Mouse (Mus musculus) CH12.LX (cell line): ENCODE results near the gene Cdk15. TPM values are rescaled to one million over a fixed set of nuclear protein-coding genes. Genes with fewer than 3 reads are reported as not detected.

Experiments
- DNase-seq: peaks from one replicate; pipeline ENCODE4 v3.0.0-alpha.2; 2013; ENCODE audit errors: extremely low read depth
- H3K27ac ChIP-seq: 2 replicates; pipeline ENCODE4 v1.5.1; 2012; ENCODE audit warnings: low read depth, mild to moderate bottlenecking, control low read depth, moderate library complexity; ENCODE audit not compliant: insufficient read depth
- H3K27me3 ChIP-seq: replicated peaks from 2 replicates; pipeline ENCODE3; 2012; ENCODE audit warnings: inconsistent platforms
- H3K36me3 ChIP-seq, 2 experiments: replicated peaks in 1 of 2; 2 replicates each; pipeline versions ENCODE3 to v1.6.1; 2012; ENCODE audit warnings: inconsistent platforms in 1 of 2, low read length in 1 of 2, mild to moderate bottlenecking in 1 of 2, mixed read lengths in 1 of 2, moderate library complexity in 1 of 2; ENCODE audit not compliant: control insufficient read depth in 1 of 2, insufficient read depth in 1 of 2
- H3K4me1 ChIP-seq, 2 experiments: 2 replicates each; pipeline ENCODE4 v1.6.1; 2012; ENCODE audit warnings: inconsistent platforms in 1 of 2, moderate library complexity in 1 of 2; ENCODE audit not compliant: insufficient read depth in 2 of 2, control insufficient read depth in 1 of 2
- H3K4me2 ChIP-seq: 2 replicates; pipeline ENCODE4 v1.6.1; 2012; ENCODE audit warnings: low read depth, mild to moderate bottlenecking, control low read depth; ENCODE audit not compliant: poor library complexity, insufficient read depth, severe bottlenecking
- H3K4me3 ChIP-seq, 3 experiments: fragments of 150-350 bp in 1 of 3; sonication (generic) in 1 of 3; replicated peaks in 1 of 3; 2 replicates each; pipeline versions ENCODE3 to v1.5.1; 2011 to 2012; ENCODE audit warnings: low read depth in 2 of 3, low read length in 2 of 3, mild to moderate bottlenecking in 2 of 3, moderate library complexity in 2 of 3, control low read depth in 1 of 3, improper control_type of control experiment in 1 of 3, inconsistent platforms in 1 of 3, mixed read lengths in 1 of 3; ENCODE audit not compliant: poor library complexity in 1 of 3
- H3K79me2 ChIP-seq: replicated peaks from 2 replicates; pipeline ENCODE4 v1.6.1; 2012; ENCODE audit warnings: mild to moderate bottlenecking, moderate library complexity; ENCODE audit not compliant: control insufficient read depth, poor library complexity, insufficient read depth, severe bottlenecking; ENCODE audit errors: extremely low read depth
- H3K9ac ChIP-seq: 2 replicates; pipeline ENCODE4 v1.6.1; 2012; ENCODE audit warnings: low read depth, mild to moderate bottlenecking, control low read depth, moderate library complexity; ENCODE audit not compliant: insufficient read depth
- H3K9me3 ChIP-seq: replicated peaks from 2 replicates; pipeline ENCODE3; 2012; ENCODE audit warnings: low read length, inconsistent platforms, mixed read lengths
- BHLHE40 ChIP-seq: IDR thresholded peaks from 2 replicates; pipeline ENCODE4 v1.6.1; 2011; ENCODE audit warnings: mild to moderate bottlenecking, low read depth, low read length, improper control_type of control experiment
- CHD2 ChIP-seq: IDR thresholded peaks from 2 replicates; pipeline ENCODE4 v1.6.1; 2011; ENCODE audit warnings: low read length, improper control_type of control experiment
- CTCF ChIP-seq, 2 experiments: IDR thresholded peaks in 1 of 2; conservative IDR thresholded peaks in 1 of 2; 2 replicates each; pipeline ENCODE4 v1.5.1; 2011 to 2012; ENCODE audit warnings: low read depth in 2 of 2, low read length in 2 of 2, improper control_type of control experiment in 1 of 2, inconsistent platforms in 1 of 2, mild to moderate bottlenecking in 1 of 2, moderate library complexity in 1 of 2
- ELF1 ChIP-seq: IDR thresholded peaks from 2 replicates; pipeline ENCODE4 v1.6.1; 2014; ENCODE audit warnings: low read depth, mild to moderate bottlenecking, inconsistent platforms, low read length, improper control_type of control experiment
- EP300 ChIP-seq: IDR thresholded peaks from 2 replicates; pipeline ENCODE4 v1.6.1; 2011; ENCODE audit warnings: low read length, improper control_type of control experiment
- ETS1 ChIP-seq: conservative IDR thresholded peaks from 2 replicates; pipeline ENCODE4 v1.6.1; 2012; ENCODE audit warnings: low read depth, mild to moderate bottlenecking, inconsistent platforms, low read length, improper control_type of control experiment, moderate library complexity
- HCFC1 ChIP-seq: IDR thresholded peaks from 2 replicates; pipeline ENCODE4 v1.6.1; 2012; ENCODE audit warnings: low read depth, mild to moderate bottlenecking, inconsistent platforms, low read length, improper control_type of control experiment
- IRF4 ChIP-seq: IDR thresholded peaks from 2 replicates; pipeline ENCODE4 v1.6.1; 2014; ENCODE audit warnings: low read depth, mild to moderate bottlenecking, inconsistent platforms, low read length, improper control_type of control experiment
- JUN ChIP-seq: IDR thresholded peaks from 2 replicates; pipeline ENCODE4 v1.6.1; 2011; ENCODE audit warnings: low read depth, mild to moderate bottlenecking, low read length, improper control_type of control experiment, moderate library complexity; ENCODE audit not compliant: insufficient read depth
- KAT2A ChIP-seq: IDR thresholded peaks from 2 replicates; pipeline ENCODE4 v1.6.1; 2012; ENCODE audit warnings: low read length, improper control_type of control experiment, inconsistent platforms; ENCODE audit not compliant: insufficient replicate concordance
- MAX ChIP-seq: IDR thresholded peaks from 2 replicates; pipeline ENCODE4 v1.6.1; 2011; ENCODE audit warnings: low read length, improper control_type of control experiment
- MAZ ChIP-seq: IDR thresholded peaks from 2 replicates; pipeline ENCODE4 v1.6.1; 2012; ENCODE audit warnings: low read depth, mild to moderate bottlenecking, inconsistent platforms, low read length, improper control_type of control experiment, moderate library complexity
- MEF2A ChIP-seq: IDR thresholded peaks from 2 replicates; pipeline ENCODE4 v1.6.1; 2014; ENCODE audit warnings: low read depth, mild to moderate bottlenecking, inconsistent platforms, low read length, improper control_type of control experiment, borderline replicate concordance
- MXI1 ChIP-seq: IDR thresholded peaks from 2 replicates; pipeline ENCODE4 v1.6.1; 2011; ENCODE audit warnings: mild to moderate bottlenecking, low read depth, low read length, improper control_type of control experiment
- MYC ChIP-seq: IDR thresholded peaks from 2 replicates; pipeline ENCODE4 v1.6.1; 2011; ENCODE audit warnings: low read depth, mild to moderate bottlenecking, improper control_type of control experiment, low read length
- NELFE ChIP-seq: IDR thresholded peaks from 2 replicates; pipeline ENCODE4 v1.6.1; 2011; ENCODE audit warnings: low read depth, low read length, improper control_type of control experiment
- NRF1 ChIP-seq: IDR thresholded peaks from 2 replicates; pipeline ENCODE4 v1.6.1; 2014; ENCODE audit warnings: low read depth, mild to moderate bottlenecking, inconsistent platforms, low read length, improper control_type of control experiment, moderate library complexity
- PAX5 ChIP-seq: IDR thresholded peaks from 2 replicates; pipeline ENCODE4 v1.6.1; 2012; ENCODE audit warnings: low read length, inconsistent platforms, mixed read lengths
- POLR2A ChIP-seq: IDR thresholded peaks from 2 replicates; pipeline ENCODE4 v1.6.1; 2011; ENCODE audit warnings: low read depth, mild to moderate bottlenecking, improper control_type of control experiment, low read length
- POLR2AphosphoS2 ChIP-seq: IDR thresholded peaks from 2 replicates; pipeline ENCODE4 v1.6.1; 2011; ENCODE audit warnings: low read depth, low read length, improper control_type of control experiment
- RAD21 ChIP-seq: IDR thresholded peaks from 2 replicates; pipeline ENCODE4 v1.6.1; 2011; ENCODE audit warnings: low read depth, mild to moderate bottlenecking, low read length, improper control_type of control experiment, moderate library complexity
- RCOR1 ChIP-seq: conservative IDR thresholded peaks from 2 replicates; pipeline ENCODE4 v1.6.1; 2012; ENCODE audit warnings: low read depth, mild to moderate bottlenecking, inconsistent platforms, low read length, improper control_type of control experiment
- SIN3A ChIP-seq: IDR thresholded peaks from 2 replicates; pipeline ENCODE4 v1.6.1; 2012; ENCODE audit warnings: low read length, improper control_type of control experiment, inconsistent platforms
- SMC3 ChIP-seq: IDR thresholded peaks from 2 replicates; pipeline ENCODE4 v1.6.1; 2011; ENCODE audit warnings: low read depth, low read length, improper control_type of control experiment
- TCF12 ChIP-seq: IDR thresholded peaks from 2 replicates; pipeline ENCODE4 v1.6.1; 2014; ENCODE audit warnings: low read depth, mild to moderate bottlenecking, inconsistent platforms, low read length, improper control_type of control experiment
- UBTF ChIP-seq: IDR thresholded peaks from 2 replicates; pipeline ENCODE4 v1.6.1; 2012; ENCODE audit warnings: low read depth, mild to moderate bottlenecking, inconsistent platforms, low read length, improper control_type of control experiment, moderate library complexity
- USF1 ChIP-seq: IDR thresholded peaks from 2 replicates; pipeline ENCODE4 v1.6.1; 2014; ENCODE audit warnings: low read depth, mild to moderate bottlenecking, inconsistent platforms, low read length, improper control_type of control experiment
- ZC3H11A ChIP-seq: IDR thresholded peaks from 2 replicates; pipeline ENCODE4 v1.6.1; 2012; ENCODE audit warnings: low read depth, mild to moderate bottlenecking, inconsistent platforms, low read length, improper control_type of control experiment
- ZKSCAN1 ChIP-seq: IDR thresholded peaks from 2 replicates; pipeline ENCODE4 v1.6.1; 2012; ENCODE audit warnings: low read depth, inconsistent platforms, low read length, improper control_type of control experiment, borderline replicate concordance
- ZNF384 ChIP-seq: IDR thresholded peaks from 2 replicates; pipeline ENCODE4 v1.6.1; 2012; ENCODE audit warnings: low read depth, low read length, improper control_type of control experiment, inconsistent platforms
- dilution Hi-C: fragments of 300-500 bp; cut with MboI; formaldehyde crosslinking; loops from 2 replicates; pipeline ENCODE4 v1.14.3; 2020; ENCODE audit warnings: low sequenced_read_pairs; ENCODE audit not compliant: extremely low pct_unique_long_range_greater_than_20kb, extremely low pct_ligation_motif_present
- in situ Hi-C: fragments of 300-500 bp; cut with MboI; formaldehyde crosslinking; loops from 3 replicates; pipeline ENCODE4 v1.14.3; 2019; ENCODE audit warnings: low sequenced_read_pairs, low pct_ligation_motif_present, low pct_unique_long_range_greater_than_20kb, mixed read lengths
- polyA plus RNA-seq: library from polyadenylated mRNA; unstranded; fragments of >175 nt; gene quantifications from 2 replicates; pipeline ENCODE4 v1.2.1, GENCODE M21; 2012; ENCODE audit warnings: low read depth; ENCODE audit not compliant: insufficient read length
- total RNA-seq, 2 experiments: library from RNA; depleted of rRNA; stranded (reverse); fragments of 300-350 nt in 1 of 2; fragments of >200 nt in 1 of 2; gene quantifications; 2 replicates each; pipeline ENCODE4 v1.2.3; 2012 to 2014

The Cdk15 gene
- total and polyA plus RNA-seq, 3 experiments: 0.13 TPM; not detected in 2

DNA sequence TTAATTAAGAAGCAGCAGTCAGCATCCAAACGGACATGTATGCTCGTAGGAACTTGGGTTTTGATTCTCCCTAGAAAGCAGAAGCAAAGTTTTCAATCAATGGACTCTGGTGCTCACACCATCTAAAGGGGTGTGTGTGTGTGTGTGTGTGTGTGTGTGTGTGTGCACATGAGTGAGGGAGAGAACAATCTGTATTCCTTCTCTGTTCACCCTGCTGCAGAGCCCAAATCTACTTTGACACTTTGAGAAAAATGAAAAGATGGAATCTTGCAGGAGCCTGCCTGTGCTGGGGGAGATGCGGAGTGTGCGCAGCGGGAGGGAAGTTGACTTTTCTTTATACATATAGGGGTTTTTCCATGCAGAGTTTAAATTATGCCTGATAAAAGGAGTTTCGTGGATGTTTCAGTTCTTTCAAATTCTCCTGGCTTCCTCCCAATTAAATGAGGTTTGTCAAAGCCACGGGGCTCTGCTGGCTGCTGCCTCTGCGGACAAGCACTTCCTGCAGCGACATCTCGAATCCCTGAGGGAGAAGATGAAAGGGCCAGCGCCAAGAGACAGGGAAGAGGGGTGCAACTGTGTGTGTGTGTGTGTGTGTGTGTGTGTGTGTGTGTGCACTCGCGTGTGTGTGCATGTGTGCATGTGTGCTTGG is 76.2 kb downstream of the Cdk15 start:
- no peak for DNase-seq
- no peaks in the 10 kb centered on the region for H3K36me3 ChIP-seq
- dilution Hi-C loops: no loop called here
- H3K79me2 ChIP-seq: no peaks in the 10 kb centered on the region
- H3K9ac ChIP-seq: no peak overlapping the region
- H3K27ac ChIP-seq: no peak overlapping the region
- TF ChIP-seq ETS1: no peak
- TF ChIP-seq KAT2A: no peak
- TF ChIP-seq POLR2AphosphoS2: no peak
- no peak for TF ChIP-seq NRF1
- no peak for TF ChIP-seq PAX5
- no peak for TF ChIP-seq ELF1
- TF ChIP-seq ZNF384: no peak
- no peak for TF ChIP-seq CHD2
- TF ChIP-seq HCFC1: no peak
- no peak for TF ChIP-seq MEF2A
- TF ChIP-seq USF1: no peak
- no peak for TF ChIP-seq RAD21
- no peak for TF ChIP-seq EP300
- TF ChIP-seq JUN: no peak
- TF ChIP-seq TCF12: no peak
- no peak for TF ChIP-seq SMC3
- no peak for TF ChIP-seq MAX
- no peak for TF ChIP-seq IRF4
- TF ChIP-seq NELFE: no peak
- H3K4me1 ChIP-seq: peaks cover 2 to 6% of the 10 kb centered on the region in 2 experiments; a peak in 3 of 4 replicates
- H3K4me3 ChIP-seq: no peak overlapping the region
- in situ Hi-C loops: no loop called here
- no peaks in the 10 kb centered on the region for H3K27me3 ChIP-seq
- H3K4me2 ChIP-seq: no peak overlapping the region
- H3K9me3 ChIP-seq: no peaks in the 10 kb centered on the region

DNA sequence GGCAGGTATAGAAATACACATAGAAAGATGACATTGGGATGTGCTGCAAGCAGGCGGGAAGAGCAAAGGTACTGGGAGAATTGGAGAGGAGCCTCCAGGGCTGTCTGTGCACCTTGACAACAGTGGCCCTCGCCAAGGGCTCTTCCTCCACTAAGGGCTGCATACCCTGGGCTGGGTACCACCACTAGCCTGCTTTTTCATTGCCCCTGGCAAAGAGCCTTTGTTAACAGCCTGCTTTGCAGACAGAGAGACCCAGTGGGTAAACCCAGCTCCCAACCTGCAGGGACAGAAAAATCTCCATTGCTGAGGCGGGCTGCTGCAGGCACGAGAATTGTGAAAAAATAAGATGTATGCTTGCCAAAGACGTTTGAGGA is 76.7 kb downstream of the Cdk15 start:
- H3K27me3 ChIP-seq: no peaks in the 10 kb centered on the region
- no peaks in the 10 kb centered on the region for H3K79me2 ChIP-seq
- no peak overlapping the region for H3K4me2 ChIP-seq
- no peak for DNase-seq
- H3K4me3 ChIP-seq: no peak overlapping the region
- peaks cover 1 to 2% of the 10 kb centered on the region in 2 experiments; a peak in 2 of 4 replicates for H3K4me1 ChIP-seq
- H3K27ac ChIP-seq: no peak overlapping the region
- TF ChIP-seq CTCF (conservative IDR thresholded peaks at IDR 0.05 in 1 of 2, IDR thresholded peaks at IDR 0.05 in 1 of 2; ENCODE audit: low read depth in 2 of 2, low read length in 2 of 2): no peak
- no peak for TF ChIP-seq ZC3H11A
- no peak for TF ChIP-seq ZKSCAN1
- no peak for TF ChIP-seq TCF12
- no peak for TF ChIP-seq RCOR1
- no peak for TF ChIP-seq SIN3A
- TF ChIP-seq PAX5: no peak
- TF ChIP-seq POLR2A: no peak
- no peak for TF ChIP-seq CHD2
- TF ChIP-seq BHLHE40: no peak
- TF ChIP-seq MYC: no peak
- no peak for TF ChIP-seq UBTF
- no peak for TF ChIP-seq ETS1
- TF ChIP-seq ELF1: no peak
- no peak for TF ChIP-seq MXI1
- TF ChIP-seq NELFE: no peak
- TF ChIP-seq ZNF384: no peak
- TF ChIP-seq USF1: no peak
- no peak for TF ChIP-seq MAZ
- H3K9me3 ChIP-seq: no peaks in the 10 kb centered on the region
- in situ Hi-C loops: no loop called here
- dilution Hi-C loops: no loop called here
- no peak overlapping the region for H3K9ac ChIP-seq
- no peaks in the 10 kb centered on the region for H3K36me3 ChIP-seq
